Mouse (Mus musculus): ENCODE data around the gene Nfyb. TPM values are rescaled to one million over a fixed set of nuclear protein-coding genes. Genes with fewer than 3 reads are reported as not detected.

Gene Nfyb
- total RNA-seq (2021), result 10 to 100 TPM; 13.0 to 14.5 TPM
- long read RNA-seq, experiment 1, transcript Nfyb-204 (8 exons, 2,554 nt), result major isoform, 8 of 22 reads
- long read RNA-seq, experiment 1, partial matches to known transcripts, result 0 of 22 reads
- long read RNA-seq, experiment 1, other reads (novel, unspliced or antisense), result 14 of 22 reads
- long read RNA-seq, experiment 2, partial matches to known transcripts, result 1 of 15 reads
- long read RNA-seq, experiment 2, other reads (novel, unspliced or antisense), result 12 of 15 reads

- peak; percentile 97 to 98 for DNase-seq
Observed at GRCm38 (mm10) chr10:82763840-82764631, at the start of gene Nfyb. TSS of gene Nfyb (minus strand) at chr10:82764144.

GRCm38 (mm10) chr10:82811855-82812431 is 48.0 kb upstream of the Nfyb start:
- DNase-seq, result peak; percentile 62 to 83

- no peak for DNase-seq
Observed at GRCm38 (mm10) chr10:82809352-82809751, 45.4 kb upstream of the Nfyb start.

- DNase-seq, result no peak
Observed at GRCm38 (mm10) chr10:82808891-82809290, 44.9 kb upstream of the Nfyb start.

GRCm38 (mm10) chr10:82808155-82808554 is 44.2 kb upstream of the Nfyb start:
- DNase-seq, result no peak

GRCm38 (mm10) chr10:82807238-82807637 is 43.3 kb upstream of the Nfyb start:
- peak; percentile 35 to 41 for DNase-seq

- no peak for DNase-seq
Observed at GRCm38 (mm10) chr10:82806414-82806813, 42.5 kb upstream of the Nfyb start.

- no peak for DNase-seq
Observed at GRCm38 (mm10) chr10:82805111-82805510, 41.2 kb upstream of the Nfyb start.

GRCm38 (mm10) chr10:82804396-82804795 is 40.5 kb upstream of the Nfyb start:
- DNase-seq, result no peak

GRCm38 (mm10) chr10:82800094-82800493 is 36.1 kb upstream of the Nfyb start:
- no peak for DNase-seq

- DNase-seq, result no peak
Observed at GRCm38 (mm10) chr10:82798312-82798933, 34.5 kb upstream of the Nfyb start.

GRCm38 (mm10) chr10:82797119-82797491 is 33.2 kb upstream of the Nfyb start:
- DNase-seq, result no peak

GRCm38 (mm10) chr10:82796471-82797118 is 32.7 kb upstream of the Nfyb start:
- no peak for DNase-seq

- peak in 1 of 2 experiments; percentile 10 for DNase-seq
Observed at GRCm38 (mm10) chr10:82795767-82796166, 31.8 kb upstream of the Nfyb start.

- peak; percentile 66 to 73 for DNase-seq
Observed at GRCm38 (mm10) chr10:82795071-82795731, 31.3 kb upstream of the Nfyb start.

GRCm38 (mm10) chr10:82792311-82792710 is 28.4 kb upstream of the Nfyb start:
- DNase-seq, result no peak

- DNase-seq, result no peak
Observed at GRCm38 (mm10) chr10:82791713-82792112, 27.8 kb upstream of the Nfyb start.

GRCm38 (mm10) chr10:82790504-82790903 is 26.6 kb upstream of the Nfyb start:
- DNase-seq, result no peak

- DNase-seq, result no peak
Observed at GRCm38 (mm10) chr10:82789181-82789580, 25.2 kb upstream of the Nfyb start.

- no peak for DNase-seq
Observed at GRCm38 (mm10) chr10:82782472-82782871, 18.5 kb upstream of the Nfyb start.

GRCm38 (mm10) chr10:82780816-82781215 is 16.9 kb upstream of the Nfyb start:
- DNase-seq, result no peak

GRCm38 (mm10) chr10:82780322-82780721 is 16.4 kb upstream of the Nfyb start:
- DNase-seq, result no peak

All from heart, adult 18-20 months (tissue).